ENCODE assay signal across 38 mouse cellular contexts in the genomic region with DNA sequence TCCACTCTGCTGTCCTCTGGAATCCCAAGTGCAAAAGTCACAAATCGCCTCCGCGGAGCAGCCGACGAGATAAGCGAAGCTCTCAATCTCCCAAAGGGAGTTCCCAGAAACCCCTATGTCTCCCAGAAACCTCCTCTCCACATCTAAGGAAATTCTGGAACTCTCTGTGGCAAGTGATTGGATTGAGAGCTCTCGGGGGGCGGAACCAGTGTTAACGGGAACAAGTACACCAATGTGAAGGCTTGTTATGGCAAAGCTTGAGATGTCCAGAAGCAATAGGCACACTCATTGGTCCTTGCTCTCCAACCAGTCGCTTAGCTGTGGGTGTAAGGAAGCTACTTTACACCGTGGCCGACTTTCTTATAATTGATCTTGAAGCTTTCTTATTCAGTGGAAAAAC. TPM values are rescaled to one million over a fixed set of nuclear protein-coding genes. Genes with fewer than 3 reads are reported as not detected.
"Had no signal": no experiment of that assay in that cellular context is flagged by ENCODE, and none has a peak within 500 bp of the region (broad histone marks: within the 10 kb centered on the region; RNA-seq: fewer than 3 reads in every experiment).

No protein-coding gene starts in this region.

- H3K36me3 ChIP-seq: heart, embryonic 13.5 days; heart, embryonic 15.5 days; hindbrain, embryonic 13.5 days; hindbrain, embryonic 15.5 days; kidney, embryonic 15.5 days; limb, embryonic 10.5 days; limb, embryonic 12.5 days; liver, embryonic 13.5 days had no signal

- H3K9me3 ChIP-seq: heart, embryonic 13.5 days; heart, embryonic 15.5 days; hindbrain, embryonic 13.5 days; hindbrain, embryonic 15.5 days; kidney, embryonic 15.5 days; limb, embryonic 10.5 days; limb, embryonic 12.5 days; liver, embryonic 13.5 days had no signal

- H3K4me1 ChIP-seq: heart, embryonic 13.5 days; heart, embryonic 15.5 days; hindbrain, embryonic 13.5 days; hindbrain, embryonic 15.5 days; kidney, embryonic 15.5 days; limb, embryonic 10.5 days; limb, embryonic 12.5 days; liver, embryonic 13.5 days had no signal

- H3K27ac ChIP-seq: heart, adult 2 months; heart, embryonic 13.5 days; heart, embryonic 15.5 days; hindbrain, embryonic 13.5 days; hindbrain, embryonic 15.5 days; hindbrain, postnatal 0 days; kidney, embryonic 15.5 days; kidney, postnatal 0 days; layer of hippocampus, adult 2 months; limb, embryonic 10.5 days; limb, embryonic 12.5 days; liver, embryonic 13.5 days had no signal

- H3K4me3 ChIP-seq: heart, adult 2 months; heart, embryonic 13.5 days; heart, embryonic 15.5 days; hindbrain, embryonic 13.5 days; hindbrain, embryonic 15.5 days; kidney, embryonic 15.5 days; layer of hippocampus, adult 2 months; limb, embryonic 10.5 days; limb, embryonic 12.5 days; liver, embryonic 13.5 days had no signal

- H3K27me3 ChIP-seq: heart, embryonic 13.5 days; heart, embryonic 15.5 days; hindbrain, embryonic 13.5 days; hindbrain, embryonic 15.5 days; liver, embryonic 13.5 days had no signal

- DNase-seq: gastrocnemius, postnatal 14 days; gastrocnemius, postnatal 36 days; heart, adult 11 months; heart, adult 2 months; heart, postnatal 14 days; heart, postnatal 36 days; kidney, adult 11 months; kidney, adult 2 months; kidney, adult 9 months; kidney, postnatal 14 days; kidney, postnatal 36 days; layer of hippocampus, postnatal 36 days; liver; liver, embryonic 13.5 days had no signal

- H3K9ac ChIP-seq: heart, embryonic 13.5 days; heart, embryonic 15.5 days; hindbrain, embryonic 13.5 days; hindbrain, embryonic 15.5 days; kidney, embryonic 15.5 days; limb, embryonic 12.5 days; liver, embryonic 13.5 days had no signal

RNA-seq across cellular contexts. Expression of gene Gm18336, which starts 3.1 kb away (rescaled TPM):
- total RNA-seq: gastrocnemius, adult 18-20 months; gastrocnemius, adult 8-10 months; gastrocnemius, postnatal 14 days; gastrocnemius, postnatal 36 days; heart, adult 2 months; heart, postnatal 14 days; heart, postnatal 36 days; hematopoietic stem cell, adult 5-6 weeks; layer of hippocampus, adult 2 months; layer of hippocampus, postnatal 14 days; left cerebral cortex, adult 18-20 months; left cerebral cortex, postnatal 36 days had no signal
- polyA plus RNA-seq: heart, adult 2 months; heart, embryonic 11.5 days; heart, embryonic 13.5 days; heart, embryonic 15.5 days; heart, postnatal 0 days; hindbrain, embryonic 11.5 days; hindbrain, embryonic 13.5 days; hindbrain, embryonic 15.5 days; intestine, embryonic 14.5 days; intestine, embryonic 16.5 days; kidney, adult 2 months; kidney, embryonic 15.5 days; kidney, postnatal 0 days; limb, embryonic 10.5 days; limb, embryonic 12.5 days; limb, embryonic 14.5 days; liver, embryonic 11.5 days; liver, embryonic 13.5 days had no signal

RNA-seq across cellular contexts. Expression of gene Zfp92, which starts 9.3 kb away (rescaled TPM):
- total RNA-seq: gastrocnemius, adult 18-20 months; gastrocnemius, adult 8-10 months; heart, adult 2 months; heart, postnatal 14 days; heart, postnatal 36 days had no signal
- polyA plus RNA-seq: heart, adult 2 months; heart, embryonic 13.5 days; heart, embryonic 15.5 days; heart, postnatal 0 days; liver, embryonic 11.5 days; liver, embryonic 13.5 days had no signal

RNA-seq across cellular contexts. Expression of gene Trex2, which starts 33.5 kb away (rescaled TPM):
- total RNA-seq: gastrocnemius, adult 18-20 months; gastrocnemius, adult 8-10 months; gastrocnemius, postnatal 14 days; gastrocnemius, postnatal 36 days; heart, adult 2 months; heart, postnatal 14 days; heart, postnatal 36 days; hematopoietic stem cell, adult 5-6 weeks; hindbrain, postnatal 0 days; layer of hippocampus, adult 2 months; layer of hippocampus, postnatal 14 days; layer of hippocampus, postnatal 36 days; left cerebral cortex, adult 18-20 months; left cerebral cortex, postnatal 14 days; left cerebral cortex, postnatal 36 days had no signal
- polyA plus RNA-seq: heart, adult 2 months; heart, embryonic 11.5 days; heart, embryonic 13.5 days; heart, embryonic 15.5 days; heart, postnatal 0 days; hindbrain, embryonic 11.5 days; hindbrain, embryonic 13.5 days; hindbrain, embryonic 15.5 days; hindbrain, postnatal 0 days; intestine, embryonic 14.5 days; intestine, embryonic 16.5 days; kidney, adult 2 months; limb, embryonic 10.5 days; limb, embryonic 12.5 days; liver, embryonic 11.5 days; liver, embryonic 13.5 days had no signal
